Mouse (Mus musculus) heart, embryonic 11.5 days (tissue): ENCODE results near the gene Pola1. TPM values are rescaled to one million over a fixed set of nuclear protein-coding genes. Genes with fewer than 3 reads are reported as not detected.

Experiments
- ATAC-seq: fragments of 200-750 bp; cut with Nextera tagmentation; replicated peaks from 2 replicates; pipeline ENCODE4 v1.8.0; 2017; ENCODE audit warnings: moderate library complexity; ENCODE audit not compliant: insufficient number of reproducible peaks, low FRiP score, low TSS enrichment
- H3K27ac ChIP-seq: fragments of 300-500 bp; sonication (generic); 2 replicates; pipeline ENCODE4 v1.5.1; 2014; ENCODE audit warnings: mild to moderate bottlenecking, low read depth, low read length
- H3K27me3 ChIP-seq: fragments of 300-500 bp; sonication (generic); 2 replicates; pipeline ENCODE4 v1.6.1; 2014; ENCODE audit warnings: mild to moderate bottlenecking, low read length, mixed read lengths; ENCODE audit not compliant: control insufficient read depth, insufficient read depth
- H3K36me3 ChIP-seq: fragments of 300-500 bp; sonication (generic); 2 replicates; pipeline ENCODE4 v1.6.1; 2014; ENCODE audit warnings: mild to moderate bottlenecking, low read length, moderate library complexity, mixed read lengths; ENCODE audit not compliant: control insufficient read depth, insufficient read depth
- H3K4me1 ChIP-seq: fragments of 300-500 bp; sonication (generic); 2 replicates; pipeline ENCODE4 v1.6.1; 2014; ENCODE audit warnings: low read length; ENCODE audit not compliant: control insufficient read depth, insufficient read depth
- H3K4me2 ChIP-seq: fragments of 300-500 bp; sonication (generic); 2 replicates; pipeline ENCODE4 v1.6.1; 2014; ENCODE audit warnings: mild to moderate bottlenecking, moderate library complexity
- H3K4me3 ChIP-seq: fragments of 300-500 bp; sonication (generic); 2 replicates; pipeline ENCODE4 v1.5.1; 2014; ENCODE audit warnings: low read depth, low read length
- H3K9ac ChIP-seq: fragments of 300-500 bp; sonication (generic); 2 replicates; pipeline ENCODE4 v1.6.1; 2014; ENCODE audit warnings: mild to moderate bottlenecking, low read depth, low read length, moderate library complexity
- H3K9me3 ChIP-seq: fragments of 300-500 bp; sonication (generic); replicated peaks from 2 replicates; pipeline ENCODE4 v1.6.1; 2016; ENCODE audit warnings: low read length; ENCODE audit not compliant: control insufficient read depth
- WGBS: fragments of 180-500 bp; shearing (Covaris S2); extraction: QIAGEN DNeasy Blood & Tissue Kit; methylation state at CpG from one replicate; pipeline ENCODE4 v1.1.7; 2014; ENCODE audit not compliant: insufficient replicate concordance; 5-methylcytosine and 5-hydroxymethylcytosine counted together
- polyA plus RNA-seq: library from polyadenylated mRNA; unstranded; fragments of >200 nt; fragmentation: Nextera tagmentation; extraction: Ambion mirVana; gene quantifications from 2 replicates; pipeline ENCODE4 v1.2.1, GENCODE M21; 2014

Gene Pola1
- polyA plus RNA-seq, 1 experiment from 2014 or later, result 13.7 TPM

DNA sequence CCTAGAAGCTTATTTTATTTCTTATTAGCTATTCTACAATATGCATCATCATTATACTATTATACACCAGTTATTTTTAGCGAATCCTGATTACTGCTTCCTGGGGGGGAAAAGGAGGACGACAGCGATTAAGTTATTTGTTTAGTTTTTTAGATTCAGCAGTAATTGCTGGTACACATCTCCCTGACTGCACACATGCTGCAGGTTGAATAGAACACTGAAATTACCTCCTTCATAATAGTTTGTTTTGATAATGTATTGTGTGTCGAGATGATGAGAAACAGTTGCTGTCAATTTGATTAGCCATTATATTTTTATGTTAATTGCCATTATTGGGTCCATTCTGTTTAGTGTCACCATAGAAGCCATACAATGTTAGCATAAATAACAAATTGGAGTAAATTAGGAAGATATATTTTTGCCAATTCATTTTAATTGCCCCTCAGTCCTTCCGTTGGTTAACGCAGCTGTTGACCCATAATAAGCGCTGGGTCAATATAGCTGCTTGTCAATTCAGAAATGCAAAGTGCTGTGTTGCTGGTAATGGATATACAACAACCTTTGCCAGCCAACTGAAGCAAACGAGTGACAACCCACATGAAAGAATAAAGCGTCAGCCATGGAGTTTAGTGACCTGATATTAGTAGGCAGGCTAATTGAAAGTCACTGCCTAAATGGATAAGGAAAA, 254.5 kb downstream of the Pola1 start:
- no peaks in the 10 kb centered on the region for H3K27me3 ChIP-seq
- ATAC-seq, result no peak
- H3K4me3 ChIP-seq, result no peak overlapping the region

DNA sequence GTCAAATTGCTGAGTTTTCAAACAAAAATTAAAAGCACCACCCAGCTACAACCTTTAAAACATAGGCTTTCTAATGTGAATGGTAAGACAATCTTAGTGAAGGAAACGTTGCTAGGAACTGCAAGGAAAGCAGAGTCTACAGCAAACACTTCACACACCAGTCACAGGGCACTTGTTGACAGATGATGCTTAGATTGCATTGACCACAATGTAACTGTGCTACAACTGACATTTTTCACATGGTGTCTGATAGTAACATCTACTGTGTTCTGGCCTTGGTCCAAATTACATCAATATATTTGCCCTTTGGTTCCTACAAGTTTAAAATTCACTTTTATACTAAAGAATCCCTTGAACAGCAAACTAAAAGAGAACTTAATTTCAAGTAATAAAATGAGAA, 258.5 kb downstream of the Pola1 start:
- WGBS, result 24% methylated on average over 1 of the region's 1 CpGs
- no peak overlapping the region for H3K4me3 ChIP-seq
- H3K36me3 ChIP-seq, result no peaks in the 10 kb centered on the region
- no peak for ATAC-seq
- no peak overlapping the region for H3K27ac ChIP-seq
- H3K9ac ChIP-seq, result no peak overlapping the region
- no peak overlapping the region for H3K4me2 ChIP-seq
- no peaks in the 10 kb centered on the region for H3K9me3 ChIP-seq
- no peaks in the 10 kb centered on the region for H3K27me3 ChIP-seq
- H3K4me1 ChIP-seq, result no peaks in the 10 kb centered on the region

More for the DNA sequence above, 254.5 kb downstream of the Pola1 start:
- Histone ChIP-seq H3K4me2 (no peak overlapping the region), H3K27ac (no peak overlapping the region), H3K9me3 (no peaks in the 10 kb centered on the region), H3K9ac (no peak overlapping the region), H3K4me1 (no peaks in the 10 kb centered on the region), H3K36me3 (no peaks in the 10 kb centered on the region)
- WGBS, result 87% methylated on average over 9 of the region's 9 CpGs

DNA sequence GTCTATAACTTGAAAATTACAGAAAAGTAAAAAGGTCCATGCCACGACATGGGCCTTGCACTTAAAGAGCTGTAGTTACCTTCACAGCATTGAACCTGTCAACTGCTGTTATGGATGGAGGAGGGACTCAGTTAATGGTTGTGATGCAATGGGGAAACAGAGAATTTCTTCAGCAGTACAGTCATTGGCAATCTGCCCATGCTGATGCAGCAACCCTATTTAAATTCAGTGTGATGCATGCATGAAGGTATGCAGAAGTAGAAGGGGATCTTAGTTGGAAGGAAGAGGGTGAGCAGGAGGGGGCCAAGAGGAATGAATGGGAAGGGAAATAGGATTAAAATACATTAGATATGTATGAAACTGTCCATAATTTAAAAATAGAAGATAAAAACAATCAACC, 262.2 kb downstream of the Pola1 start:
- Histone ChIP-seq H3K27ac (no peak overlapping the region), H3K9ac (no peak overlapping the region), H3K4me2 (no peak overlapping the region), H3K4me3 (no peak overlapping the region), H3K4me1 (no peaks in the 10 kb centered on the region), H3K9me3 (no peaks in the 10 kb centered on the region), H3K36me3 (no peaks in the 10 kb centered on the region), H3K27me3 (no peaks in the 10 kb centered on the region)
- ATAC-seq, result no peak
- 66% methylated on average over 1 of the region's 1 CpGs for WGBS

DNA sequence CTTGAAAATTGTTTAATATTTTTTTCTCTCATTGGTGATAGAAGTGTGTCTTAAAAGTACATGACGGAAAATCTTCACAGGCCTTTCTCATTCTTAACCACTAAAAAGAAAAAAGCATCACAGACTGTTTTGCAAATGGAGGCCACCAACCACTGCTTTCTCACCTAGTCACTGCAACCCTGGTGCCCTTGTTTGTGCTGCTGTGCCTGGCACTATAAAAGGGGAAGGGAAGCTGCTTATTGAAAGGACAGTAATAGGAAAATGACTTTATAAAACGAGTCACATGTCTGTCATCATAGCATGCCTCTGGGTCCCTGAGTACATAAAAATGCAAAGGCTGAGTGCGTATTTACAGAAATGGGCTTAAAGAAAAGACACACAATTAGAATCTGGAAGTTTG, 263.7 kb downstream of the Pola1 start:
- no peaks in the 10 kb centered on the region for H3K36me3 ChIP-seq
- ATAC-seq, result no peak
- WGBS, result 78% methylated on average over 3 of the region's 3 CpGs

DNA sequence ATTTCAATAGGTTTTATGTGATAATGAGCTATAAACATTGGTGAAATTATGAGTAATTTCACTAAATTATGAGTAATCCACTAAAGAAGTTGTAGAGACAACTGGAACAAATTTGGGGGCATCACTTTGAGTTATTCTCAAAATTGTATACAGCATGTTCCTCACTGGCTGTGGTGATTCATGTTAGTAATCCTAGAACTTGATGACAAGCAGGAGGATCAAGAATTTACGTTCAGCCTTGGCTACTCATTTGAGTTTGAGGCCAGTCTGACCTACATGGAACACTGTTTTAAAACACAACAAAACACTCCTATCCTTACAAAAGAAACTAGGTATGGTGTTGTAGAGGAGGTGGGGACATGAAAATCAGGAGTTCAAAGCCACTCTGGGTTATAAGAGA, 310.6 kb downstream of the Pola1 start:
- Histone ChIP-seq H3K27ac (no peak overlapping the region), H3K4me3 (no peak overlapping the region), H3K9me3 (no peaks in the 10 kb centered on the region), H3K4me2 (no peak overlapping the region), H3K4me1 (no peaks in the 10 kb centered on the region), H3K36me3 (no peaks in the 10 kb centered on the region), H3K27me3 (no peaks in the 10 kb centered on the region), H3K9ac (no peak overlapping the region)
- ATAC-seq, result no peak
- whole genome bisulfite sequencing, result 62% methylated on average over 1 of the region's 1 CpGs

More for the DNA sequence above, 263.7 kb downstream of the Pola1 start:
- H3K4me3 ChIP-seq, result no peak overlapping the region
- no peak overlapping the region for H3K9ac ChIP-seq
- H3K27ac ChIP-seq, result no peak overlapping the region
- H3K4me1 ChIP-seq, result no peaks in the 10 kb centered on the region
- H3K4me2 ChIP-seq, result no peak overlapping the region
- no peaks in the 10 kb centered on the region for H3K27me3 ChIP-seq
- H3K9me3 ChIP-seq, result no peaks in the 10 kb centered on the region

DNA sequence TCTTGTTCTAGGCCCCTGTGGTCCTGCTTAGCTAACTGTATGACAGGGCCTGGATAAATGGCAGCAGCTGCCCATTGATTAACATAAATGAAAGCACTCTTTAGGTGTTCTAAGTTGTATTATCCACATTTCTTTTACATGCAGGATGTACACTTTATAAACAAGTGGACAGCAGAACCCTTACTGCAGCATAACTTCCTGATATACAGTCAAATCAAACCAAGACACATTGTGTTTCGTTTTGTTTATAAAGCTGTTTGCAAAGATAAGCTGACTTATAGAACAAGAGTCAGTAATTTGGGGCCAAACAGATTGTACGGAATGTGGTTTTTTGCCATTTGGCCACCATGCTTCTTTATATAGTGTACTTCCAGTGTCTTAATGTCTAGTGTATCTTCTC, 312.0 kb downstream of the Pola1 start:
- H3K27ac ChIP-seq, result no peak overlapping the region
- WGBS, result 68% methylated on average over 2 of the region's 2 CpGs
- no peak for ATAC-seq
- no peak overlapping the region for H3K4me3 ChIP-seq
- no peak overlapping the region for H3K9ac ChIP-seq
- H3K9me3 ChIP-seq, result no peaks in the 10 kb centered on the region
- H3K27me3 ChIP-seq, result no peaks in the 10 kb centered on the region
- H3K4me1 ChIP-seq, result no peaks in the 10 kb centered on the region
- no peak overlapping the region for H3K4me2 ChIP-seq
- no peaks in the 10 kb centered on the region for H3K36me3 ChIP-seq

DNA sequence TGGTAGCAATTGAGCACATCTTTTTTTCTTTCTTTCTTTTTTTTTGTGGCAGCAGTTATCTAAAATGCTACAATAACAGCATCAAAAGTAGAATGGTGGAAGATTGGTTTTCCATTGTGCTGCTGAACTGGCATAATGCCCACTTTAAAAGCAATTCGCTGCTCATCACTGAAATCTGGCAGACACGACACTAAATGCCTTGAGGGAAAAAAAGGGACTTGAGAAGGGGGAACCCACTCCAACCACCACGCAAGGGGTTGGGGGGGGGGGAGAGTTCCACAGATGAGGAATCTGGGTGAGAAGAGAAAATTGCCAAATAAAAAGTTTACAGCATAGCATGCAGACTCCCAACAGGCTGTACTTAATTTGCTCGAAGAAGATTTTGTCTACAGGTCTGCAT, 314.4 kb downstream of the Pola1 start:
- no peaks in the 10 kb centered on the region for H3K4me1 ChIP-seq
- no peak overlapping the region for H3K9ac ChIP-seq
- no peak overlapping the region for H3K4me2 ChIP-seq
- no peak for ATAC-seq
- H3K27ac ChIP-seq, result no peak overlapping the region
- H3K9me3 ChIP-seq, result no peaks in the 10 kb centered on the region
- H3K27me3 ChIP-seq, result no peaks in the 10 kb centered on the region
- WGBS, result 74% methylated on average over 4 of the region's 4 CpGs
- H3K36me3 ChIP-seq, result no peaks in the 10 kb centered on the region
- H3K4me3 ChIP-seq, result no peak overlapping the region

DNA sequence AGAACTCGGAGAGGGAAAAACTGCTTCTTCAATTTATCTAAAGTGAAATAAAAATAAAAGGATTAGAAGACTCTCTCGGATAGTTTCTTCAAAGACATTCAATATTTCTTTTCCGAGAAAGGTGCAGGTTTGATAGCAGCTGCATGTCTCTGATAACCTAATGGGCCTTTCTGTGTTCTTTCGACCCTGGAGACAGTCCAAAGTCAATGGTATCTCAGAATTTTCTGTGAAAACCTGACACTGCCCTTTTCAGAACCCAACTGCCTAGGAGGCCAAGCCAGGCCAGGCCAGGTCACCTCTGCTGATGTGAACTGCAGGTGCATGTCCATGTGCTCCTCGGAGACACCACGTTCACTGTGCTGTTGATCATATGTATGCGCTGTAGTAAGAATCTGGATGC, 326.2 kb downstream of the Pola1 start:
- Histone ChIP-seq H3K4me1 (no peaks in the 10 kb centered on the region), H3K9me3 (no peaks in the 10 kb centered on the region), H3K27me3 (peaks cover 23% of the 10 kb centered on the region), H3K4me3 (no peak overlapping the region), H3K9ac (no peak overlapping the region), H3K4me2 (no peak overlapping the region), H3K36me3 (no peaks in the 10 kb centered on the region), H3K27ac (no peak overlapping the region)
- ATAC-seq, result no peak
- 86% methylated on average over 7 of the region's 7 CpGs for WGBS

DNA sequence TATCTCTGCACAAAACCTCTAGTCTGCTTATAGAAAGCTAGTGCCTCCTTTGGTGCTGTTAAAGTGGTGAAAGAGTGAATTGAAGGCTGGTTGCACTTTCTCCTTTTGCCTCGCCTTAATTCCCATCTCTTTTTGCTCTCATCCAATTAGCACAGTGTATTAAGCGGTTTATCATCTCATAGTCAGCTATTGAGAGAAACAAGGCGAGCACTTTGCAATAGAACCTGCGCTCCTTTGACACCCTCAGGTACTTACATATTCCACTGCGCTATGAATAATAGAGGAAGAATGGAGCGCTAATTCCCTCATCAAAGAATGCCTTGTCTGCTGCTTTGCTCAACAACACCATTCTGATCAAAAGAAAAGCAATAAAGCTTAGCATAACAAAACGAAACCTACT, 330.2 kb downstream of the Pola1 start:
- 11% methylated on average over 7 of the region's 7 CpGs for WGBS
- Histone ChIP-seq H3K9ac (no peak overlapping the region), H3K9me3 (no peaks in the 10 kb centered on the region), H3K36me3 (no peaks in the 10 kb centered on the region), H3K4me1 (no peaks in the 10 kb centered on the region), H3K4me3 (no peak overlapping the region), H3K27ac (no peak overlapping the region), H3K4me2 (no peak overlapping the region), H3K27me3 (peaks cover 57% of the 10 kb centered on the region)
- ATAC-seq, result no peak
